Mouse (Mus musculus) testis, postnatal 10 days (tissue): Measurements from ENCODE around the gene Caln1.

Experiments used
- DNase-seq: peaks from one replicate; pipeline ENCODE4 v3.0.0; 2021; ENCODE audit warnings: low spot score

Caln1 gene

GRCm38 (mm10) chr5:130812556-130812955 lies 443.3 kb downstream of the Caln1 start:
- no peak for DNase-seq

GRCm38 (mm10) chr5:130813089-130813488 lies 443.8 kb downstream of the Caln1 start:
- DNase-seq, result peak; percentile 47

DNA sequence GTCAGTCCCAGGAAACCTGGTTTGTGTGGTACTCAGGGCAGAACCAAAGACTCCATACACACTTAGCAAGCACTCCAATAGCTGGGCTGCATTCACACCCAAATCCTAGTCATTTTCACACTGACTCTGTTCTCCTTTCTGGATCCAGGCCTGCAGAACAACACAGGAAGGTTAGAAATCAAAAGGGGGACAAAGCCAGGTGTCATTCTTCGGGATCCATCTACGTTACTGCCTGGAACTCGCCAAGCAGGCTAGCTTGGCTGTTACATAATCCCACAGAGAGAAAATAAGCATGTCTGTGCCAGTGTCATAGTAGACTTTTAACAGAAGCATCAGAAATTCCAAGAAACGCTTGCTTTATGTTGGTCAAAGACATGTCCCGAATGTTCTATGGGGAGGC lies 446.1 kb downstream of the Caln1 start:
- no peak for DNase-seq

GRCm38 (mm10) chr5:130820021-130820648 lies 450.9 kb downstream of the Caln1 start:
- DNase-seq, result no peak

DNA sequence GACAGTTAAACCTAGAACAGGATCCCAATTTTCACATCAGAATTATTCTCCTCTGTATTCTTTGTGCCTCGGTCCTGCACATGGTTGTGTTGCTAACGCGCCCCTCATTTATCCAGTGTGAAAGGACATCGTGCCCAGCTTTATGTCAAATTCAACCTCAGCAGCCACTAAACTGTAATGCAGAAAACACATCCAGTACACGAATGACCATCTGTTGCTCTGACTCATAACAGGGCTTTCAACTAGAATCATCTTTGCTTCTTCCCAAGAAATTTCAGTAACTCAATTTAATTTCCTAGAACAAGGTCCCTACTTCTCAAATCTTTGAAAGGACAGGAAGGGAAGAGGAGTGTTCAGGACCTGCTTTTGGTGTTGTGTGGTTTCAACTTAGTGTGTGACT lies 451.4 kb downstream of the Caln1 start:
- no peak for DNase-seq

- no peak for DNase-seq
Observed at GRCm38 (mm10) chr5:130825797-130826196, 456.5 kb downstream of the Caln1 start.

GRCm38 (mm10) chr5:130848562-130848961 lies 479.3 kb downstream of the Caln1 start:
- no peak for DNase-seq

- no peak for DNase-seq
Observed at GRCm38 (mm10) chr5:130849610-130850009, 480.4 kb downstream of the Caln1 start.

DNA sequence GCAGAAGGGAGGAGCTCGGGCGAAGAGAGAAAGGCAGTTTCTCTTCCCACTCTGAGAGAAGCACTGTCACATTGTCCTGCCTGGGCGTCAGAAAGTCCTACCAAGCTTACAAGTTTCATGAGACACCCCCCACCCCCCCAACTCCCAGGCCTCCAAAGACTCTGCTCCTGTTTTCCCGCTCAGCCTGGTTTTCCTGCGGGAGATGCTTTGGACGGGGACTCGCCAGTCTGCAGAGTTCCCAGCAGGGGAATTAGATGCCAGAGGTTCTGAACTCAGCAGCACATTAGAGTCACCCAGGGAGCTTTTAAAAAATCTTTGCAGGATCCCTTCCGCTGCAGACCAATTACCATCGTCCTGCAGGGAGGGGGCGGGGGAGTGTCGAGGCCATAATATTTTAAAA lies 482.9 kb downstream of the Caln1 start:
- DNase-seq, result no peak

GRCm38 (mm10) chr5:130853371-130853770 lies 484.1 kb downstream of the Caln1 start:
- DNase-seq, result peak; percentile 94

- DNase-seq, result no peak
Observed at GRCm38 (mm10) chr5:130854430-130854829, 485.2 kb downstream of the Caln1 start.

GRCm38 (mm10) chr5:130858148-130858547 lies 488.9 kb downstream of the Caln1 start:
- no peak for DNase-seq

- no peak for DNase-seq
Observed at GRCm38 (mm10) chr5:130858706-130859105, 489.5 kb downstream of the Caln1 start.

DNA sequence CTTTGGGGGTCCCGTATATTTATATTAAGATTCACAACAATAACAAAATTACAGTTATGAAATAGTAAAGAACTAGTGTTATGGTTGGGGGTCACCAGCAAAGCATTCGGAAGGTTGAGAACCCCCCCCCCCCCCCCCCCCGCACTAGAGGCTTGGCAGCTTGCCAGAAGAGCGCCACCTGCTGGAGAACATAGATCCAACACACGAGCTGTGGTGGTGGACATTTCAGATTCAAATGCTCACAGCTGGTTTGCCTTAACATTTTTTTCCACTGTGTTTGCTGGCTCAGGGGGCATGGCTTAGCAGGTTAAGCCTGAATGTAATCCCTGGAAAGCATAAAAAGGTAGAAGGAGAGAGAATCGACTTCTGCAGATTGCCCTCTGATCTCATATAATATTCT lies 490.5 kb downstream of the Caln1 start:
- DNase-seq, result peak; percentile 52

- DNase-seq, result peak; percentile 59
Observed at GRCm38 (mm10) chr5:130862302-130862701, 493.0 kb downstream of the Caln1 start.

GRCm38 (mm10) chr5:130869869-130870268 lies 500.6 kb downstream of the Caln1 start:
- no peak for DNase-seq

DNA sequence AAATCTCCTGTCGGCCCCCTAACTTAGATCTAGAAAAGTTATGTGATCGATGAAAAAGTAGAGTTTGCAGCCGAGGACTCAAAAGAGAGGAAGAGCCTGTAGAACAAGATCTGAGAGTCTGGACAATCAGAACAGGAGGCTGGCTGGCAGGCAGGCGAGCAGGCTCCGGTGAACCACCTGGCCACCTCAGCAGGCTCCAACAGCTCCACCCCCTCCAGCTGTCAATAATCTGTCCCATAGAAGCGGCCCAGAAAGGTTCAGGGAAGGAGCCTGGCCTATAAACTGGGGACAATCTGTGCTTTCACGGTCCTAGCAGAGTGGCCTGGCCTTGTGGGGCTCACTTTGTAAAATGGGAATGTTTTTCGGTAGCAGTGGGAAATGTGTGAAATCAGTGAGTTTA lies 501.8 kb downstream of the Caln1 start:
- no peak for DNase-seq

DNA sequence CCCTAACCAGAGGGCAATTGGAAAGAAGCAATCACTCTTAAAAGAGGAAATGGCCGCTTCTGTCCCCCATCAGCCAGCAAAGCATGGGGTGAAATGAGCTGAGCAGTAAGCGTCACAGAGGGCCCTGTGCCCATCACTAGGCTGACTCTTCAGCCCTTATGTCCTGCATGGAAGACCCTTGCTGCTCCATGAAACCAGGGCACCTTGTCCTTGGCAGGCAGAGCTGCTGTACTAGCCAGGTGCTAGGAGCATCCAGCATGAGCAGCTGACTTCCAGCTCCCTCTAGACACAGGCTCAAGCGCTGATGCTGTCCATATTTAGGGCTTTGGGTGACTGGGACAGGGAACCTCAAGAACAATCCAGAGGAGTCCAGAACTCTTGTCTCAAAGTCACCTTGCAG lies 506.1 kb downstream of the Caln1 start:
- no peak for DNase-seq

DNA sequence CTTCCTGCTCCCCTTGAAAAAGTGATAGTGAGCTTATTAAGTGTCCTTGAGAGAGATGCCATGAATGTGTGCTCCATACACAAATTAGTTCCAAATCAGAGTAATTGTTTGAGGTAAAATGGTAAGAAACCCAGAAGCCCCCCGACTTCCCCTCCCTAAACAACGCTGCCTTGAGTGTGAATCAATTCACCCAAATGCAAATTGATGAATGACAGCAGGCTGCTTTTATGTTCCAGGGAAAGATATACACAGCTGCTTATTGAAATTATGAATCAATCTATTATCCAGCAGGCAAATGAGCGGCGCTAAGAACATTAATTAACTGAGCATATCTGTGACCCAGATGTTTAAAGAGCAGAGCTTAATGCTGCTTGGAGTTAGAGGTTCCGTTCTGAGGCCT lies 511.1 kb downstream of the Caln1 start:
- DNase-seq, result no peak

DNA sequence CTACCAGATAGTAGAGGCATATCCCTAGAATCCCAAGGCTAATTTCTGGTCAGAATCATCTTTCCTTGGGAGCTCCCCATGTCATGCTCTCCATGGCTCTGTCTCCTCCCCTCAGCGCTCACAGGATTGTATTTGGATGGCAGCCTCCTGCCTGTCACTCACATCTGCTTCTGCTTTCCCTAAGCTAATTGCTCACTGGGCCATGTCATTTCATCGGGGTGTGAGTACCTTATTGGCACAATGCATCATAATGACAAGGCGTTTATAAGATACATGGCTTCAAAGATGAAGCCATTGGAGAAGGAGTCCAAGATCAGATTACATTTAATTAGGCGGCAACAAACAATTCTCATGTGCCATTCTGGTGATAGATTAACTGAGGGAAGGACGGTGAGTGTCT lies 522.5 kb downstream of the Caln1 start:
- DNase-seq, result no peak

DNA sequence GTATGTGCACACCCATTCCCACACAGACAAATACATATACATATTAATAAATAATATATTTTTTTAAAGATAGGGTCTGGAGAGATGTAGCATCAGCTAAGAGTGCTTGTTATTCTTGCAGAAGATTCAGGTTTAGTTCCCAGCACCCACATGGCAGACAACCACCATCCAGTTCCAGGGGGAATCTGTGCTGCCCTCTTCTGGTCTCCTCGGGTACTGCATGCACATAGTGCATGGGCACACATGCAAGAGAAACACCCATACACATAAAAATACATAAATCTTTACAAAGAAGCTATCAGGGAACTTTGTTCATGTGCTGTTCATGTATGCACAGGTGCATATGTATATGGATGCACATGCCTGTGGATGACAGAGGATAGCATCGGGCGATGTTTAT lies 526.7 kb downstream of the Caln1 start:
- peak; percentile 53 for DNase-seq
